Mouse (Mus musculus): ENCODE results near the gene Csf3.

The Csf3 gene

DNA sequence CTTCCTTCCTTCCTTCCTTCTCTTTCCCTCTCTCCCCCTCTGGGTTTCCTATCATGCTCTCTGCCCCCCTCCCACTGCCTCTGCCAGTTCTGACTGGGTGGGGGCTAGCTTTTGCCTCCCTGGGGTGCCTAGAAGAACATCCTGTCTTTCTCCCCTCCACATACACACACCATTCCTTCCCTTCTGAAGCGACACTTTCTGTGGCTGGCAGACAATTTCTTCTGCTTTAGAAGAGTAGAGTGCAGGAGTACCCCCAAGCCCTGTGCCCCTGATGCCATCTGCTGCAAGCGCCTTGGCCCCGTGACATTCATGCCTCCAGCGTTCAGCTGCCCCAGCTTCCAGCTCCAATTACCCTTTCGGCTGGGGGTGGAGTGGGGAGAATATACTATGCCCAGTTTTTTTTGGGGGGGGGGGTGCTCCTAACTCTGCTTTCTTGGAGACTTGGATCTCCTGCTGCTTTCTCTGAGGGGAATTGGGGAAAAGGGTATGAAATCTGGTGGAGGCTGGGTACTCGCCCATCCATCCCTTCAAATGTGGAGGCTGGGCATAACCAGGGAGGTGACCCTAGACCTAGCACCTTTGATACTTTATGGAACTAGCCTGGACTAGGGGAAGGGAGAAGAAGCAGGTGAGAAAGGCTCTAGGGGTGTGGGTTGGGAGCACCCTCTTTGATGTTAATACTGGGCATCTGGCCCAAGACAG lies 46.9 kb downstream of the Csf3 start:
- DNase-seq (ENCODE audit: low spot score in 2 of 2) = no peak

DNA sequence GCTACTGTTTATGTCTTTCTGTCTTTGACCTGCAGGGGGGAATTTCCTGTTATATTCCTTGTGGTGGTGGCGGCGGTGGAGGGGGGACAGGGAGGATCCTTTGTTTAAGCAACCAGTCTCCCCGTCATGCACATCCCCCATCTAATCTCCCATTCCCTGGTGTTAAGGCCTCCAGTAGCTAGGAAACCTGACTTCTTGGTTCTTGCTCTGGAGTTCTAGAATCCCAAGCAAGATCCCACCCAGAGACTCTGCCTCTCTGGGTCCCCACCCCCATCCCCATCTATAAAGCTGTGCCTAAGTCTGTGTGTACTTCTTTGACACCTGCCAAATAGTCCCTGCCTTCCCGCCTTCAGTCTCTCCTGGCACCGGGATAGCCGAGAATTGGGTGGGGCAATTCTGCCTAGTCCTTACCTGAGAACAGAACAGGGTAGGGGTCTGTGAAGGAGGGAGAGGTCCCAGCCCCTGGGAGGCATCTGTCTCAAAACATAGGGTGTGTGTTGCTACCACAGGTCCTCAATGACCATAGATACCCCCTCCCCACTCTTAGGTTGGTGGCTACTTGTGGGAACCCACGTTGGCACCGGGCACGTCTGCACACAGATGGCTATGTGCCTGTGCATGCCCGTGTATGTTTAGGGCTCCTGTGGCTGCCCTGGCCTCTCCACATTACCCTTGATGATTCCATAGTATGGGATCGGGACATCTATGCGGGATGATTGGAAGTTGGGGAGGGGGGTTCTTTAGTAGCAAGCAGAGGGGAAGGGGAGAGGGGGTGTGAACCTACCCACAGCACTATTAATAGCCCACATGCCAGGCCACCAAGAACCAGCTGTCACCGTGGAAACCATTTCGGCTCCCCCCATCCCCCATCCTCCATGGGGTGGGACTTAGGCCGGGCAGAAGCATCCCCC lies 47.7 kb downstream of the Csf3 start:
- DNase-seq (ENCODE audit: low spot score in 2 of 2) = no peak

DNA sequence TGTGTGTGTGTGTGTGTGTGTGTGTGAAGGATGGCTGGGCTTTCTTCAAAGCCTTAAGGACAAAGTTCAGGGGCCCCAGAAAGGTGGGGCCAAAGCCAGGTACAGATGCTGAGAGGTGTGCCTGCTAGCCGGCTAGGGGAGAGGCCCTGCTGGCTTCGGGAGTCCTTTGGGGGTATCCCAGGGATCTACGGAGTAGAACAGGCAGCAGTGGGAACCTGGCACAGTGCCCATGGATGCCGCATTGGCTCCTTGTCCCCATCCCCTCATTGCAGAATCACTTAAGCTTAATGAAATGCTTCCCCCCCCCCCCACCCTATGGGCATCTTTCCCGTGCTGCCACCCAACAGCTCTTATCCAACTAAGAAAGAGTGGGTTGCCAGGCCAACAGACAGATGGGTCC lies 48.7 kb downstream of the Csf3 start:
- no peak for DNase-seq (ENCODE audit: low spot score in 2 of 2)

- peak in 1 of 2 experiments; percentile 78 for DNase-seq (ENCODE audit: low spot score in 2 of 2)
Observed at GRCm38 (mm10) chr11:98750351-98751201, 49.5 kb downstream of the Csf3 start.

GRCm38 (mm10) chr11:98751221-98751782 lies 50.2 kb downstream of the Csf3 start:
- no peak for DNase-seq (ENCODE audit: low spot score in 2 of 2)

- no peak for DNase-seq (ENCODE audit: low spot score in 2 of 2)
Observed at GRCm38 (mm10) chr11:98752562-98753140, 51.6 kb downstream of the Csf3 start.

Measured in urinary bladder, postnatal 36 days (tissue).